Mouse (Mus musculus): Measurements from ENCODE around the gene Spaca7. TPM values are rescaled to one million over a fixed set of nuclear protein-coding genes. Genes with fewer than 3 reads are reported as not detected.

Gene Spaca7
- polyA plus RNA-seq (2012; rRNA removed), result not detected in 2 replicates

GRCm38 (mm10) chr8:12572814-12573534 lies at the start of gene Spaca7:
Gene Spaca7 (plus strand): TSS chr8:12573029.

Other genes starting within 250 kb of the Spaca7 start
- 17.0 and 26.5 TPM in 2 replicates for gene Sox1, start 177.7 kb upstream of the Spaca7 start, polyA plus RNA-seq (2012; rRNA removed)
- 71.8 and 79.5 TPM in 2 replicates for gene Tubgcp3, start 99.2 kb downstream of the Spaca7 start, polyA plus RNA-seq (2012; rRNA removed)
- gene Atp11a, start 184.0 kb downstream of the Spaca7 start, polyA plus RNA-seq (2012; rRNA removed), result 56.9 and 59.1 TPM in 2 replicates